Mouse (Mus musculus) liver, embryonic 13.5 days (tissue): ENCODE results near the gene Pbx1. TPM values are rescaled to one million over a fixed set of nuclear protein-coding genes. Genes with fewer than 3 reads are reported as not detected.

Experiments
- ATAC-seq: fragments of 200-750 bp; cut with Nextera tagmentation; 2 replicates; pipeline ENCODE4 v1.8.0; 2017; ENCODE audit warnings: low read depth, mild to moderate bottlenecking, moderate number of reproducible peaks, moderate library complexity
- DNase-seq: peaks from one replicate; pipeline ENCODE4 v3.0.0; 2022
- H3K27ac ChIP-seq: fragments of 300-500 bp; sonication (generic); 2 replicates; pipeline ENCODE4 v1.5.1; 2015; ENCODE audit warnings: moderate library complexity, mild to moderate bottlenecking, inconsistent platforms
- H3K27me3 ChIP-seq: fragments of 300-500 bp; sonication (generic); 2 replicates; pipeline ENCODE4 v1.6.1; 2015; ENCODE audit warnings: mild to moderate bottlenecking, inconsistent platforms
- H3K36me3 ChIP-seq: fragments of 300-500 bp; sonication (generic); 2 replicates; pipeline ENCODE4 v1.6.1; 2015; ENCODE audit warnings: mild to moderate bottlenecking, inconsistent platforms
- H3K4me1 ChIP-seq: fragments of 300-500 bp; sonication (generic); replicated peaks from 2 replicates; pipeline ENCODE4 v1.6.1; 2015; ENCODE audit warnings: inconsistent platforms
- H3K4me2 ChIP-seq: fragments of 300-500 bp; sonication (generic); 2 replicates; pipeline ENCODE4 v1.6.1; 2015; ENCODE audit warnings: inconsistent platforms, mild to moderate bottlenecking, moderate library complexity
- H3K4me3 ChIP-seq: fragments of 300-500 bp; sonication (generic); replicated peaks from 2 replicates; pipeline ENCODE4 v1.5.1; 2015; ENCODE audit warnings: mild to moderate bottlenecking, inconsistent platforms
- H3K9ac ChIP-seq: fragments of 300-500 bp; sonication (generic); 2 replicates; pipeline ENCODE4 v1.6.1; 2015; ENCODE audit warnings: mild to moderate bottlenecking, inconsistent platforms
- H3K9me3 ChIP-seq: fragments of 300-500 bp; sonication (generic); replicated peaks from 2 replicates; pipeline ENCODE4 v1.6.1; 2016; ENCODE audit warnings: inconsistent platforms
- WGBS: fragments of 180-500 bp; shearing (Covaris S2); methylation state at CpG from one replicate; pipeline ENCODE4 v1.1.7; 2015; ENCODE audit not compliant: insufficient replicate concordance; 5-methylcytosine and 5-hydroxymethylcytosine counted together
- polyA plus RNA-seq: library from polyadenylated mRNA; unstranded; fragments of >200 nt; fragmentation: Nextera tagmentation; extraction: Ambion mirVana; gene quantifications from 2 replicates; pipeline ENCODE4 v1.2.1, GENCODE M21; 2015

Pbx1 gene
- polyA plus RNA-seq, 1 experiment from 2014 or later = 3.2 TPM

- Histone ChIP-seq H3K4me2 (no peak overlapping the region), H3K36me3 (no peaks in the 10 kb centered on the region), H3K9ac (no peak overlapping the region), H3K4me3 (no peak overlapping the region), H3K9me3 (no peaks in the 10 kb centered on the region), H3K4me1 (no peaks in the 10 kb centered on the region), H3K27me3 (no peaks in the 10 kb centered on the region), H3K27ac (no peak overlapping the region)
- WGBS = 65% methylated on average over 4 of the region's 4 CpGs
- ATAC-seq (no peak), DNase-seq (no peak)
Observed at GRCm38 (mm10) chr1:168175586-168175985, 256.5 kb downstream of the Pbx1 start.

- no peak overlapping the region for H3K4me3 ChIP-seq
- H3K9ac ChIP-seq = no peak overlapping the region
- no peak for DNase-seq
- no peak for ATAC-seq
- H3K27me3 ChIP-seq = no peaks in the 10 kb centered on the region
- no peak overlapping the region for H3K4me2 ChIP-seq
- 71% methylated on average over 8 of the region's 8 CpGs for WGBS
- H3K36me3 ChIP-seq = no peaks in the 10 kb centered on the region
- no peak overlapping the region for H3K27ac ChIP-seq
- H3K4me1 ChIP-seq = no peaks in the 10 kb centered on the region
- no peaks in the 10 kb centered on the region for H3K9me3 ChIP-seq
Observed at GRCm38 (mm10) chr1:168169791-168170190, 262.3 kb downstream of the Pbx1 start.

GRCm38 (mm10) chr1:168169052-168169779 is 262.9 kb downstream of the Pbx1 start:
- 66% methylated on average over 10 of the region's 10 CpGs for WGBS
- Histone ChIP-seq H3K4me1 (no peaks in the 10 kb centered on the region), H3K4me3 (no peak overlapping the region), H3K9ac (no peak overlapping the region), H3K27ac (no peak overlapping the region), H3K36me3 (no peaks in the 10 kb centered on the region), H3K9me3 (no peaks in the 10 kb centered on the region), H3K4me2 (no peak overlapping the region), H3K27me3 (no peaks in the 10 kb centered on the region)
- DNase-seq (no peak), ATAC-seq (no peak)

GRCm38 (mm10) chr1:168167781-168168180 is 264.3 kb downstream of the Pbx1 start:
- no peak overlapping the region for H3K4me2 ChIP-seq
- DNase-seq = no peak
- no peak for ATAC-seq
- H3K9ac ChIP-seq = no peak overlapping the region
- H3K4me3 ChIP-seq = no peak overlapping the region
- no peaks in the 10 kb centered on the region for H3K36me3 ChIP-seq
- no peak overlapping the region for H3K27ac ChIP-seq
- H3K9me3 ChIP-seq = no peaks in the 10 kb centered on the region
- H3K27me3 ChIP-seq = no peaks in the 10 kb centered on the region
- WGBS = 66% methylated on average over 5 of the region's 5 CpGs
- H3K4me1 ChIP-seq = no peaks in the 10 kb centered on the region

GRCm38 (mm10) chr1:168166841-168167240 is 265.2 kb downstream of the Pbx1 start:
- WGBS = 46% methylated on average over 2 of the region's 2 CpGs

GRCm38 (mm10) chr1:168164945-168165344 is 267.1 kb downstream of the Pbx1 start:
- Histone ChIP-seq H3K36me3 (no peaks in the 10 kb centered on the region), H3K27me3 (no peaks in the 10 kb centered on the region), H3K9me3 (no peaks in the 10 kb centered on the region), H3K27ac (no peak overlapping the region), H3K9ac (no peak overlapping the region), H3K4me2 (no peak overlapping the region), H3K4me3 (no peak overlapping the region), H3K4me1 (no peaks in the 10 kb centered on the region)
- no peak for ATAC-seq
- 69% methylated on average over 3 of the region's 3 CpGs for WGBS
- DNase-seq = no peak

More at GRCm38 (mm10) chr1:168166841-168167240, 265.2 kb downstream of the Pbx1 start:
- Histone ChIP-seq H3K9me3 (no peaks in the 10 kb centered on the region), H3K4me2 (no peak overlapping the region), H3K27me3 (no peaks in the 10 kb centered on the region), H3K36me3 (no peaks in the 10 kb centered on the region), H3K27ac (no peak overlapping the region), H3K9ac (no peak overlapping the region), H3K4me1 (no peaks in the 10 kb centered on the region), H3K4me3 (no peak overlapping the region)
- DNase-seq = no peak
- no peak for ATAC-seq

- Histone ChIP-seq H3K4me1 (no peaks in the 10 kb centered on the region), H3K36me3 (no peaks in the 10 kb centered on the region), H3K9me3 (no peaks in the 10 kb centered on the region), H3K9ac (no peak overlapping the region), H3K4me3 (no peak overlapping the region), H3K27ac (no peak overlapping the region), H3K27me3 (no peaks in the 10 kb centered on the region), H3K4me2 (no peak overlapping the region)
- DNase-seq (no peak), ATAC-seq (no peak)
- 74% methylated on average over 23 of the region's 23 CpGs for WGBS
Observed at GRCm38 (mm10) chr1:168163521-168164233, 268.4 kb downstream of the Pbx1 start.

- Histone ChIP-seq H3K9ac (no peak overlapping the region), H3K27me3 (no peaks in the 10 kb centered on the region), H3K4me2 (no peak overlapping the region), H3K9me3 (no peaks in the 10 kb centered on the region), H3K4me3 (no peak overlapping the region), H3K4me1 (no peaks in the 10 kb centered on the region), H3K27ac (no peak overlapping the region), H3K36me3 (no peaks in the 10 kb centered on the region)
- 66% methylated on average over 6 of the region's 6 CpGs for WGBS
- ATAC-seq = no peak
- no peak for DNase-seq
Observed at GRCm38 (mm10) chr1:168139138-168139682, 292.9 kb downstream of the Pbx1 start.

GRCm38 (mm10) chr1:168138669-168139068 is 293.4 kb downstream of the Pbx1 start:
- Histone ChIP-seq H3K9ac (no peak overlapping the region), H3K4me2 (no peak overlapping the region)
- ATAC-seq = no peak

GRCm38 (mm10) chr1:168137890-168138289 is 294.2 kb downstream of the Pbx1 start:
- H3K9ac ChIP-seq = no peak overlapping the region
- no peak overlapping the region for H3K4me2 ChIP-seq
- no peaks in the 10 kb centered on the region for H3K9me3 ChIP-seq
- WGBS = 61% methylated on average over 5 of the region's 5 CpGs
- no peak for DNase-seq
- no peaks in the 10 kb centered on the region for H3K36me3 ChIP-seq
- no peaks in the 10 kb centered on the region for H3K4me1 ChIP-seq
- H3K4me3 ChIP-seq = no peak overlapping the region
- no peak for ATAC-seq
- H3K27me3 ChIP-seq = no peaks in the 10 kb centered on the region
- no peak overlapping the region for H3K27ac ChIP-seq

More at GRCm38 (mm10) chr1:168138669-168139068, 293.4 kb downstream of the Pbx1 start:
- Histone ChIP-seq H3K27ac (no peak overlapping the region), H3K36me3 (no peaks in the 10 kb centered on the region), H3K4me3 (no peak overlapping the region), H3K4me1 (no peaks in the 10 kb centered on the region), H3K27me3 (no peaks in the 10 kb centered on the region), H3K9me3 (no peaks in the 10 kb centered on the region)
- DNase-seq = no peak
- WGBS = 72% methylated on average over 4 of the region's 4 CpGs

GRCm38 (mm10) chr1:168135545-168135944 is 296.5 kb downstream of the Pbx1 start:
- Histone ChIP-seq H3K9me3 (no peaks in the 10 kb centered on the region), H3K36me3 (no peaks in the 10 kb centered on the region), H3K9ac (no peak overlapping the region), H3K27me3 (no peaks in the 10 kb centered on the region), H3K4me2 (no peak overlapping the region), H3K4me3 (no peak overlapping the region), H3K27ac (no peak overlapping the region), H3K4me1 (no peaks in the 10 kb centered on the region)
- DNase-seq (no peak), ATAC-seq (no peak)
- 53% methylated on average over 7 of the region's 7 CpGs for WGBS
